ENCODE assay signal across 24 mouse cellular contexts in genomic region chr3:144715033-144715432, GRCm38 (mm10). TPM values are rescaled to one million over a fixed set of nuclear protein-coding genes. Genes with fewer than 3 reads are reported as not detected.
DNase-seq lines count a peak whose midpoint lies in the region; ATAC-seq and TF ChIP-seq lines count a peak whose summit lies in the region.
"Had no signal": no experiment of that assay in that cellular context is flagged by ENCODE, and none has a peak within 500 bp of the region (broad histone marks: within the 10 kb centered on the region; RNA-seq: fewer than 3 reads in every experiment).

No protein-coding gene starts in this region.

- H3K4me3 ChIP-seq in heart, embryonic 10.5 days = no peak overlapping the region
- H3K4me3 ChIP-seq in layer of hippocampus, adult 2 months = no peak overlapping the region
- no peak overlapping the region for H3K4me3 ChIP-seq in heart, embryonic 15.5 days
- peak overlapping the region; percentile 59 for H3K4me3 ChIP-seq in myocyte
- H3K4me3 ChIP-seq: forebrain, embryonic 10.5 days; hindbrain, embryonic 10.5 days; intestine, embryonic 15.5 days; limb, embryonic 13.5 days; midbrain, embryonic 15.5 days; neural tube, embryonic 15.5 days had no signal

- H3ac ChIP-seq in myocyte (ENCODE audit: control insufficient read depth, insufficient read length) = no peak overlapping the region

- H3K4me1 ChIP-seq in heart, embryonic 10.5 days = peaks cover 43% of the 10 kb centered on the region
- H3K4me1 ChIP-seq in heart, embryonic 15.5 days (replicated peaks) = peaks cover 43% of the 10 kb centered on the region

- TF ChIP-seq POLR2A in myocyte (IDR thresholded peaks at IDR 0.05; ENCODE audit: insufficient read length, low read depth) = peak; percentile 21

- H3K27me3 ChIP-seq in heart, embryonic 10.5 days (ENCODE audit: insufficient read depth, poor library complexity, severe bottlenecking) = no peaks in the 10 kb centered on the region
- H3K27me3 ChIP-seq in heart, embryonic 15.5 days = no peaks in the 10 kb centered on the region
- no peaks in the 10 kb centered on the region for H3K27me3 ChIP-seq in myocyte (ENCODE audit: control insufficient read depth, insufficient read depth, insufficient read length)
- H3K27me3 ChIP-seq: intestine, embryonic 15.5 days; limb, embryonic 13.5 days; midbrain, embryonic 15.5 days; neural tube, embryonic 15.5 days had no signal

- 0 out of 2 replicates have a peak overlapping the region, but pooled peaks have one; percentile 63 for H3K27ac ChIP-seq in heart, embryonic 10.5 days
- peak overlapping the region; percentile 64; the same call in 1 of the 2 replicates for H3K27ac ChIP-seq in layer of hippocampus, adult 2 months
- H3K27ac ChIP-seq in heart, embryonic 15.5 days = peak overlapping the region; percentile 82
- H3K27ac ChIP-seq: forebrain, embryonic 10.5 days; hindbrain, embryonic 10.5 days; limb, embryonic 13.5 days; liver, embryonic 14.5 days; midbrain, embryonic 15.5 days; neural tube, embryonic 15.5 days had no signal

- no peak for TF ChIP-seq CTCF in layer of hippocampus, adult 2 months (conservative IDR thresholded peaks at IDR 0.05)

- DNase-seq in heart, embryonic 10.5 days (ENCODE audit: low spot score) = no peak
- no peak for DNase-seq in heart, adult 9 months (ENCODE audit: low spot score in 2 of 2)
- DNase-seq in layer of hippocampus, adult 2 months (ENCODE audit: low spot score in 2 of 2) = no peak
- DNase-seq in layer of hippocampus, adult 8-10 months (ENCODE audit: low spot score in 2 of 2) = no peak
- DNase-seq: cerebellum, adult 9-11 months; forebrain, postnatal 0 days; gastrocnemius, postnatal 36 days; kidney, adult 8-10 months; kidney, postnatal 25 days; thymus, adult 2 months; thymus, postnatal 4 days had no signal

- H3K9ac ChIP-seq in heart, embryonic 15.5 days = 0 out of 2 replicates have a peak overlapping the region, but pooled peaks have one; percentile 31
- H3K9ac ChIP-seq: forebrain, postnatal 0 days; intestine, embryonic 15.5 days; limb, embryonic 13.5 days; liver, embryonic 14.5 days; lung, embryonic 14.5 days; midbrain, embryonic 15.5 days; neural tube, embryonic 15.5 days had no signal

- peaks cover 94% of the 10 kb centered on the region for H3K79me2 ChIP-seq in myocyte (ENCODE audit: control insufficient read depth, insufficient read depth)

- H3K4me2 ChIP-seq in heart, embryonic 15.5 days = peak overlapping the region; percentile 42
- peak overlapping the region; percentile 93 for H3K4me2 ChIP-seq in myocyte (ENCODE audit: low read depth)
- H3K4me2 ChIP-seq: intestine, embryonic 15.5 days; lung, embryonic 14.5 days; midbrain, embryonic 15.5 days had no signal

- WGBS in heart, embryonic 10.5 days = 90% methylated on average over 7 of the region's 7 CpGs
- WGBS in heart, embryonic 15.5 days = 68% methylated on average over 7 of the region's 7 CpGs

- no peaks in the 10 kb centered on the region for H3K9me3 ChIP-seq in heart, embryonic 10.5 days
- H3K9me3 ChIP-seq in heart, embryonic 15.5 days (replicated peaks) = no peaks in the 10 kb centered on the region
- H3K9me3 ChIP-seq: forebrain, embryonic 10.5 days; hindbrain, embryonic 10.5 days; intestine, embryonic 15.5 days; limb, embryonic 13.5 days; midbrain, embryonic 15.5 days; neural tube, embryonic 15.5 days had no signal

- no peak for ATAC-seq in heart, embryonic 15.5 days (replicated peaks; ENCODE audit: insufficient number of reproducible peaks, insufficient read depth, low FRiP score, low read depth)
- no peak for ATAC-seq in megakaryocyte-erythroid progenitor cell, adult 5-6 weeks (replicated peaks; ENCODE audit: low FRiP score, low TSS enrichment, poor library complexity, severe bottlenecking)
- ATAC-seq: activated CD4-positive, CD25-positive, alpha-beta regulatory T cell, adult 4 months; forebrain, postnatal 0 days; hindbrain, embryonic 16.5 days; intestine, embryonic 15.5 days; midbrain, embryonic 15.5 days had no signal

- H3K36me3 ChIP-seq in heart, embryonic 10.5 days = peaks cover 28% of the 10 kb centered on the region
- peaks cover 14% of the 10 kb centered on the region for H3K36me3 ChIP-seq in heart, embryonic 15.5 days
- peaks cover 34% of the 10 kb centered on the region for H3K36me3 ChIP-seq in myocyte (ENCODE audit: control insufficient read depth, insufficient read depth)

TF ChIP-seq in myocyte, 11 proteins besides CTCF, POLR2A, EP300 and RAD21:
- TF ChIP-seq POLR2AphosphoS2 (IDR thresholded peaks at IDR 0.05; ENCODE audit: insufficient read length, low read depth) (peak; percentile 55), USF1 (IDR thresholded peaks at IDR 0.05; ENCODE audit: low read depth) (no peak), MAX (IDR thresholded peaks at IDR 0.05; ENCODE audit: low read depth) (no peak)

RNA-seq across cellular contexts. Expression of gene Sh3glb1, which starts 5.1 kb away (rescaled TPM):
- polyA plus RNA-seq in heart, embryonic 10.5 days (2016; fragmentation: Nextera tagmentation; extraction: Ambion mirVana) = 99.9 and 114 TPM in 2 replicates
- 10 to 100 TPM; 51.9 to 52.3 TPM for total RNA-seq in layer of hippocampus, adult 2 months (2021)
- total RNA-seq in layer of hippocampus, adult 8-10 months (2022) = 10 to 100 TPM; 57.9 to 72.0 (median 62.5) TPM
- polyA plus RNA-seq in heart, embryonic 15.5 days (2015; fragmentation: Nextera tagmentation; extraction: Ambion mirVana) = 133 and 152 TPM in 2 replicates
- 288 TPM for polyA plus RNA-seq in myocyte (2012; fragmentation: generic; extraction: Trizol)
- total RNA-seq in megakaryocyte-erythroid progenitor cell, adult 5-6 weeks (2014; fragmentation: Nextera tagmentation) = 113 and 131 TPM in 2 replicates
- 48.6 and 103 TPM in 2 replicates for total RNA-seq in megakaryocyte-erythroid progenitor cell, adult 5-6 weeks (2017)

RNA-seq across cellular contexts. Expression of gene Clca3a1, which starts 45.7 kb away (rescaled TPM):
- 4.1 and 9.1 TPM in 2 replicates for polyA plus RNA-seq in heart, embryonic 10.5 days (2016; fragmentation: Nextera tagmentation; extraction: Ambion mirVana)
- total RNA-seq in layer of hippocampus, adult 2 months (2021) = under 1 TPM; 0.12 to 0.13 TPM
- total RNA-seq in layer of hippocampus, adult 8-10 months (2022) = under 1 TPM in 3 of 4 experiments, not detected in 1; 0.12 to 0.30 (median 0.27) TPM
- polyA plus RNA-seq in heart, embryonic 15.5 days (2015; fragmentation: Nextera tagmentation; extraction: Ambion mirVana) = 17.3 and 19.6 TPM in 2 replicates
- not detected for polyA plus RNA-seq in myocyte (2012; fragmentation: generic; extraction: Trizol)
- 9.2 and 24.1 TPM in 2 replicates for total RNA-seq in megakaryocyte-erythroid progenitor cell, adult 5-6 weeks (2014; fragmentation: Nextera tagmentation)
- total RNA-seq in megakaryocyte-erythroid progenitor cell, adult 5-6 weeks (2017) = 11.3 and 12.9 TPM in 2 replicates
- polyA plus RNA-seq: forebrain, embryonic 10.5 days; hindbrain, embryonic 10.5 days had no signal

Comparison
In these comparisons a context has a peak if more than half of its experiments do, and no peak if none do; other contexts are left out.
1. RNA of gene Clca3a1, which starts 45.7 kb away (total RNA-seq): 9.2 to 24.1 TPM in megakaryocyte-erythroid progenitor cell, adult 5-6 weeks; 0.12 to 0.30 TPM in layer of hippocampus, adult 8-10 months and 0.12 to 0.13 TPM in layer of hippocampus, adult 2 months; every median in the first group is over 4 times any median in the second.
2. Peak in every context shown above with its lines, with median percentiles within 50 percentile points of each other: H3K27ac ChIP-seq.